Mouse (Mus musculus): Measurements from ENCODE around the gene Gria1. TPM values are rescaled to one million over a fixed set of nuclear protein-coding genes. Genes with fewer than 3 reads are reported as not detected.

Gene Gria1
- polyA plus RNA-seq, 1 experiment from 2014 or later = 0.99 TPM

GRCm38 (mm10) chr11:57201245-57201976 is 190.2 kb downstream of the Gria1 start:
- no peaks in the 10 kb centered on the region for H3K27me3 ChIP-seq (ENCODE audit: insufficient read depth, low read length)
- WGBS = 56% methylated on average over 10 of the region's 10 CpGs
- ATAC-seq (ENCODE audit: low FRiP score, low TSS enrichment) = peak; percentile 69; the same call in 1 of the 2 replicates
- H3K4me1 ChIP-seq (ENCODE audit: insufficient read depth, low read length) = 0 out of 2 replicates have a peak, but pooled peaks cover 4% of the 10 kb centered on the region
- H3K9me3 ChIP-seq (ENCODE audit: low read length) = peaks cover under 1% of the 10 kb centered on the region; the same call in 1 of the 2 replicates
- H3K4me3 ChIP-seq (ENCODE audit: low read length) = no peak overlapping the region
- H3K4me2 ChIP-seq (replicated peaks; ENCODE audit: low read depth, low read length) = peak overlapping the region; percentile 12; the same call in 1 of the 2 replicates
- 0 out of 2 replicates have a peak overlapping the region, but pooled peaks have one; percentile 34 for H3K27ac ChIP-seq (ENCODE audit: low read length)
- H3K9ac ChIP-seq (replicated peaks; ENCODE audit: low read length) = no peak overlapping the region
- no peaks in the 10 kb centered on the region for H3K36me3 ChIP-seq (ENCODE audit: insufficient read depth, low read length)

- WGBS = 43% methylated on average over 6 of the region's 6 CpGs
- H3K27ac ChIP-seq (ENCODE audit: low read length) = no peak overlapping the region
- H3K36me3 ChIP-seq (ENCODE audit: insufficient read depth, low read length) = no peaks in the 10 kb centered on the region
- no peak overlapping the region for H3K4me2 ChIP-seq (replicated peaks; ENCODE audit: low read depth, low read length)
- H3K9ac ChIP-seq (replicated peaks; ENCODE audit: low read length) = no peak overlapping the region
- H3K4me3 ChIP-seq (ENCODE audit: low read length) = no peak overlapping the region
- H3K4me1 ChIP-seq (ENCODE audit: insufficient read depth, low read length) = 0 out of 2 replicates have a peak, but pooled peaks cover 4% of the 10 kb centered on the region
- no peak for ATAC-seq (ENCODE audit: low FRiP score, low TSS enrichment)
- no peaks in the 10 kb centered on the region for H3K9me3 ChIP-seq (ENCODE audit: low read length)
- H3K27me3 ChIP-seq (ENCODE audit: insufficient read depth, low read length) = no peaks in the 10 kb centered on the region
Measured at GRCm38 (mm10) chr11:57204371-57204770, 193.2 kb downstream of the Gria1 start.

GRCm38 (mm10) chr11:57207260-57207659 is 196.1 kb downstream of the Gria1 start:
- H3K4me2 ChIP-seq (replicated peaks; ENCODE audit: low read depth, low read length) = no peak overlapping the region
- no peaks in the 10 kb centered on the region for H3K36me3 ChIP-seq (ENCODE audit: insufficient read depth, low read length)
- H3K4me3 ChIP-seq (ENCODE audit: low read length) = no peak overlapping the region
- no peaks in the 10 kb centered on the region for H3K9me3 ChIP-seq (ENCODE audit: low read length)
- H3K9ac ChIP-seq (replicated peaks; ENCODE audit: low read length) = no peak overlapping the region
- no peak for ATAC-seq (ENCODE audit: low FRiP score, low TSS enrichment)
- no peaks in the 10 kb centered on the region for H3K4me1 ChIP-seq (ENCODE audit: insufficient read depth, low read length)
- H3K27ac ChIP-seq (ENCODE audit: low read length) = no peak overlapping the region
- no peaks in the 10 kb centered on the region for H3K27me3 ChIP-seq (ENCODE audit: insufficient read depth, low read length)

- no peak overlapping the region for H3K4me3 ChIP-seq (ENCODE audit: low read length)
- H3K36me3 ChIP-seq (ENCODE audit: insufficient read depth, low read length) = no peaks in the 10 kb centered on the region
- H3K27me3 ChIP-seq (ENCODE audit: insufficient read depth, low read length) = no peaks in the 10 kb centered on the region
- H3K9me3 ChIP-seq (ENCODE audit: low read length) = no peaks in the 10 kb centered on the region
- H3K4me2 ChIP-seq (replicated peaks; ENCODE audit: low read depth, low read length) = no peak overlapping the region
- H3K9ac ChIP-seq (replicated peaks; ENCODE audit: low read length) = no peak overlapping the region
- H3K4me1 ChIP-seq (ENCODE audit: insufficient read depth, low read length) = no peaks in the 10 kb centered on the region
- no peak overlapping the region for H3K27ac ChIP-seq (ENCODE audit: low read length)
- ATAC-seq (ENCODE audit: low FRiP score, low TSS enrichment) = no peak
- WGBS = 93% methylated on average over 7 of the region's 7 CpGs
Measured at GRCm38 (mm10) chr11:57214079-57214478, 202.9 kb downstream of the Gria1 start.

- Histone ChIP-seq H3K36me3 (ENCODE audit: insufficient read depth, low read length) (no peaks in the 10 kb centered on the region), H3K27ac (ENCODE audit: low read length) (no peak overlapping the region), H3K4me1 (ENCODE audit: insufficient read depth, low read length) (no peaks in the 10 kb centered on the region), H3K9me3 (ENCODE audit: low read length) (no peaks in the 10 kb centered on the region), H3K9ac (replicated peaks; ENCODE audit: low read length) (no peak overlapping the region), H3K27me3 (ENCODE audit: insufficient read depth, low read length) (no peaks in the 10 kb centered on the region), H3K4me3 (ENCODE audit: low read length) (no peak overlapping the region), H3K4me2 (replicated peaks; ENCODE audit: low read depth, low read length) (no peak overlapping the region)
- ATAC-seq (ENCODE audit: low FRiP score, low TSS enrichment) = no peak
- 88% methylated on average over 5 of the region's 5 CpGs for WGBS
Measured at GRCm38 (mm10) chr11:57214583-57214982, 203.4 kb downstream of the Gria1 start.

- ATAC-seq (ENCODE audit: low FRiP score, low TSS enrichment) = no peak
- no peaks in the 10 kb centered on the region for H3K9me3 ChIP-seq (ENCODE audit: low read length)
- no peak overlapping the region for H3K27ac ChIP-seq (ENCODE audit: low read length)
- WGBS = 46% methylated on average over 8 of the region's 8 CpGs
- H3K36me3 ChIP-seq (ENCODE audit: insufficient read depth, low read length) = no peaks in the 10 kb centered on the region
- no peaks in the 10 kb centered on the region for H3K4me1 ChIP-seq (ENCODE audit: insufficient read depth, low read length)
- no peaks in the 10 kb centered on the region for H3K27me3 ChIP-seq (ENCODE audit: insufficient read depth, low read length)
- no peak overlapping the region for H3K4me2 ChIP-seq (replicated peaks; ENCODE audit: low read depth, low read length)
- no peak overlapping the region for H3K9ac ChIP-seq (replicated peaks; ENCODE audit: low read length)
- H3K4me3 ChIP-seq (ENCODE audit: low read length) = no peak overlapping the region
Measured at GRCm38 (mm10) chr11:57222797-57223569, 211.8 kb downstream of the Gria1 start.

GRCm38 (mm10) chr11:57235446-57235845 is 224.3 kb downstream of the Gria1 start:
- Histone ChIP-seq H3K9ac (replicated peaks; ENCODE audit: low read length) (no peak overlapping the region), H3K4me2 (replicated peaks; ENCODE audit: low read depth, low read length) (no peak overlapping the region), H3K36me3 (ENCODE audit: insufficient read depth, low read length) (no peaks in the 10 kb centered on the region), H3K9me3 (ENCODE audit: low read length) (no peaks in the 10 kb centered on the region), H3K27ac (ENCODE audit: low read length) (no peak overlapping the region), H3K4me3 (ENCODE audit: low read length) (no peak overlapping the region), H3K27me3 (ENCODE audit: insufficient read depth, low read length) (no peaks in the 10 kb centered on the region), H3K4me1 (ENCODE audit: insufficient read depth, low read length) (no peaks in the 10 kb centered on the region)
- WGBS = 89% methylated on average over 2 of the region's 2 CpGs
- ATAC-seq (ENCODE audit: low FRiP score, low TSS enrichment) = no peak

GRCm38 (mm10) chr11:57236431-57236830 is 225.2 kb downstream of the Gria1 start:
- Histone ChIP-seq H3K4me3 (ENCODE audit: low read length) (no peak overlapping the region), H3K36me3 (ENCODE audit: insufficient read depth, low read length) (no peaks in the 10 kb centered on the region), H3K4me2 (replicated peaks; ENCODE audit: low read depth, low read length) (no peak overlapping the region), H3K27ac (ENCODE audit: low read length) (no peak overlapping the region), H3K9ac (replicated peaks; ENCODE audit: low read length) (no peak overlapping the region), H3K27me3 (ENCODE audit: insufficient read depth, low read length) (no peaks in the 10 kb centered on the region), H3K9me3 (ENCODE audit: low read length) (no peaks in the 10 kb centered on the region), H3K4me1 (ENCODE audit: insufficient read depth, low read length) (no peaks in the 10 kb centered on the region)
- WGBS = 84% methylated on average over 1 of the region's 1 CpGs
- no peak for ATAC-seq (ENCODE audit: low FRiP score, low TSS enrichment)

GRCm38 (mm10) chr11:57239758-57240157 is 228.6 kb downstream of the Gria1 start:
- 14% methylated on average over 3 of the region's 3 CpGs for WGBS
- no peak overlapping the region for H3K4me3 ChIP-seq (ENCODE audit: low read length)
- H3K4me2 ChIP-seq (replicated peaks; ENCODE audit: low read depth, low read length) = no peak overlapping the region
- H3K36me3 ChIP-seq (ENCODE audit: insufficient read depth, low read length) = no peaks in the 10 kb centered on the region
- H3K27me3 ChIP-seq (ENCODE audit: insufficient read depth, low read length) = no peaks in the 10 kb centered on the region
- H3K9ac ChIP-seq (replicated peaks; ENCODE audit: low read length) = no peak overlapping the region
- no peaks in the 10 kb centered on the region for H3K4me1 ChIP-seq (ENCODE audit: insufficient read depth, low read length)
- no peak for ATAC-seq (ENCODE audit: low FRiP score, low TSS enrichment)
- no peak overlapping the region for H3K27ac ChIP-seq (ENCODE audit: low read length)
- no peaks in the 10 kb centered on the region for H3K9me3 ChIP-seq (ENCODE audit: low read length)

- ATAC-seq (ENCODE audit: low FRiP score, low TSS enrichment) = no peak
- H3K9ac ChIP-seq (replicated peaks; ENCODE audit: low read length) = no peak overlapping the region
- no peak overlapping the region for H3K27ac ChIP-seq (ENCODE audit: low read length)
Measured at GRCm38 (mm10) chr11:57243835-57244234, 232.6 kb downstream of the Gria1 start.

More at GRCm38 (mm10) chr11:57243835-57244234, 232.6 kb downstream of the Gria1 start:
- Histone ChIP-seq H3K9me3 (ENCODE audit: low read length) (no peaks in the 10 kb centered on the region), H3K4me2 (replicated peaks; ENCODE audit: low read depth, low read length) (no peak overlapping the region), H3K4me3 (ENCODE audit: low read length) (no peak overlapping the region), H3K4me1 (ENCODE audit: insufficient read depth, low read length) (no peaks in the 10 kb centered on the region), H3K36me3 (ENCODE audit: insufficient read depth, low read length) (no peaks in the 10 kb centered on the region), H3K27me3 (ENCODE audit: insufficient read depth, low read length) (no peaks in the 10 kb centered on the region)

All from kidney, embryonic 16.5 days (tissue).